ENCODE assay signal across 13 mouse cellular contexts in genomic region chr2:167852582-167852981, GRCm38 (mm10).
DNase-seq lines count a peak whose midpoint lies in the region; ATAC-seq and TF ChIP-seq lines count a peak whose summit lies in the region.
"Had no signal": no experiment of that assay in that cellular context is flagged by ENCODE, and none has a peak within 500 bp of the region (broad histone marks: within the 10 kb centered on the region; RNA-seq: fewer than 3 reads in every experiment).

No protein-coding gene starts in this region.

- H3K27me3 ChIP-seq in liver, postnatal 0 days (ENCODE audit: insufficient read depth, low read length), result no peaks in the 10 kb centered on the region
- H3K27me3 ChIP-seq in liver, embryonic 12.5 days (replicated peaks), result peaks cover 43% of the 10 kb centered on the region
- H3K27me3 ChIP-seq in forebrain, embryonic 13.5 days, result no peaks in the 10 kb centered on the region

- H3K4me2 ChIP-seq in liver, postnatal 0 days (ENCODE audit: low read depth, low read length), result no peak overlapping the region
- no peak overlapping the region for H3K4me2 ChIP-seq in liver, embryonic 12.5 days
- H3K4me2 ChIP-seq in forebrain, embryonic 13.5 days, result no peak overlapping the region

- 58% methylated on average over 9 of the region's 9 CpGs for WGBS in liver, postnatal 0 days (ENCODE audit: insufficient replicate concordance)
- 67% methylated on average over 9 of the region's 9 CpGs for WGBS in liver, embryonic 12.5 days (ENCODE audit: insufficient replicate concordance)
- whole genome bisulfite sequencing in forebrain, embryonic 13.5 days, result 89% methylated on average over 9 of the region's 9 CpGs

- no peak for TF ChIP-seq EP300 in liver, postnatal 0 days (IDR thresholded peaks at IDR 0.05; ENCODE audit: low read depth)

- TF ChIP-seq CTCF in liver, postnatal 0 days (IDR thresholded peaks at IDR 0.05; ENCODE audit: low read depth), result no peak

- peak overlapping the region; percentile 69; the same call in 1 of the 2 replicates for H3K27ac ChIP-seq in liver, postnatal 0 days (ENCODE audit: low read depth)
- H3K27ac ChIP-seq in liver, embryonic 12.5 days, result no peak overlapping the region
- no peak overlapping the region for H3K27ac ChIP-seq in forebrain, embryonic 13.5 days
- H3K27ac ChIP-seq: hindbrain, postnatal 0 days; liver, embryonic 14.5 days had no signal

- H3K9me3 ChIP-seq in liver, postnatal 0 days (ENCODE audit: low read length), result no peaks in the 10 kb centered on the region
- no peaks in the 10 kb centered on the region for H3K9me3 ChIP-seq in liver, embryonic 12.5 days (replicated peaks)
- no peaks in the 10 kb centered on the region for H3K9me3 ChIP-seq in forebrain, embryonic 13.5 days (replicated peaks)

- H3K36me3 ChIP-seq in liver, postnatal 0 days (replicated peaks; ENCODE audit: insufficient read depth, low read length), result no peaks in the 10 kb centered on the region
- H3K36me3 ChIP-seq in liver, embryonic 12.5 days, result no peaks in the 10 kb centered on the region
- no peaks in the 10 kb centered on the region for H3K36me3 ChIP-seq in forebrain, embryonic 13.5 days (ENCODE audit: poor library complexity, severe bottlenecking)

- H3K4me1 ChIP-seq in liver, postnatal 0 days (ENCODE audit: insufficient read depth), result peaks cover 33% of the 10 kb centered on the region
- H3K4me1 ChIP-seq in liver, embryonic 12.5 days, result peaks cover 39% of the 10 kb centered on the region
- H3K4me1 ChIP-seq in forebrain, embryonic 13.5 days, result no peaks in the 10 kb centered on the region

- no peak for ATAC-seq in liver, postnatal 0 days
- ATAC-seq in liver, embryonic 12.5 days, result no peak
- ATAC-seq in forebrain, embryonic 13.5 days, result no peak

- DNase-seq in cerebellum, postnatal 10 days, result peak; percentile 50 to 52
- DNase-seq in cerebellum, postnatal 4 days (ENCODE audit: low spot score in 2 of 2), result no peak
- DNase-seq in liver, postnatal 0 days, result no peak
- peak; percentile 89 for DNase-seq in kidney, adult 18-20 months
- peak; percentile 65 for DNase-seq in skeletal muscle tissue, adult 2 months (ENCODE audit: low read depth, low spot score)
- DNase-seq in frontal cortex, postnatal 36 days (ENCODE audit: low spot score in 2 of 2), result no peak
- DNase-seq: cerebellum, adult 2 months; midbrain, embryonic 14.5 days; right cerebral cortex, postnatal 4 days had no signal

- no peak overlapping the region for H3K4me3 ChIP-seq in liver, postnatal 0 days (ENCODE audit: low read depth, low read length)
- H3K4me3 ChIP-seq in liver, embryonic 12.5 days, result no peak overlapping the region
- no peak overlapping the region for H3K4me3 ChIP-seq in forebrain, embryonic 13.5 days

- peak overlapping the region; percentile 11; the same call in 1 of the 2 replicates for H3K9ac ChIP-seq in liver, postnatal 0 days (replicated peaks)
- no peak overlapping the region for H3K9ac ChIP-seq in liver, embryonic 12.5 days
- no peak overlapping the region; the same call in 1 of the 2 replicates for H3K9ac ChIP-seq in forebrain, embryonic 13.5 days
- H3K9ac ChIP-seq: liver, embryonic 14.5 days had no signal

Comparison
In these comparisons a context has a peak if more than half of its experiments do, and no peak if none do; other contexts are left out.
1. DNase-seq: peak in cerebellum, postnatal 10 days (2 of 2), kidney, adult 18-20 months (single experiment) and skeletal muscle tissue, adult 2 months (single experiment); none in cerebellum, postnatal 4 days (0 of 2), liver, postnatal 0 days (single experiment) and frontal cortex, postnatal 36 days (0 of 2).